Mouse (Mus musculus): ENCODE data around the gene Gm4779. TPM values are rescaled to one million over a fixed set of nuclear protein-coding genes. Genes with fewer than 3 reads are reported as not detected.

The Gm4779 gene
- polyA plus RNA-seq, 2 experiments: 0.06 TPM

- Histone ChIP-seq H3K4me1 (replicated peaks; ENCODE audit: control insufficient read depth in 2 of 2, insufficient read depth in 2 of 2, low read length in 1 of 2) (no peaks in the 10 kb centered on the region), H3K4me2 (ENCODE audit: low read depth) (no peak overlapping the region), H3K9ac (replicated peaks) (no peak overlapping the region), H3K27ac (no peak overlapping the region), H3K9me3 (ENCODE audit: control insufficient read depth, low read length) (no peaks in the 10 kb centered on the region), H3K4me3 (ENCODE audit: insufficient read depth in 1 of 2, low read depth in 2 of 2, low read length in 2 of 2) (no peak overlapping the region), H3K27me3 (ENCODE audit: control insufficient read depth, insufficient read depth, low read length) (no peaks in the 10 kb centered on the region; the same call in 1 of the 2 replicates), H3K36me3 (replicated peaks; ENCODE audit: control insufficient read depth, insufficient read depth, low read depth) (no peaks in the 10 kb centered on the region)
- TF ChIP-seq EP300 (IDR thresholded peaks at IDR 0.05; ENCODE audit: low read depth) (no peak), CTCF (IDR thresholded peaks at IDR 0.05; ENCODE audit: low read depth) (no peak)
- WGBS (ENCODE audit: insufficient replicate concordance): 27% methylated on average over 6 of the region's 6 CpGs
- no peak for ATAC-seq (ENCODE audit: insufficient read depth)
- no peak for DNase-seq (ENCODE audit: low read depth in 3 of 3, low spot score in 3 of 3)
These were observed 53.7 kb downstream of the Gm4779 start for GRCm38 (mm10) chrX:101740335-101741063.

Other genes starting within 250 kb of the Gm4779 start
- 42.8 and 54.2 TPM in 2 replicates for gene Ogt, start 154.4 kb downstream of the Gm4779 start, polyA plus RNA-seq (2012; rRNA removed)
- 49.8 and 57.2 TPM in 2 replicates for gene Ogt, start 154.4 kb downstream of the Gm4779 start, polyA plus RNA-seq (2014; fragmentation: Nextera tagmentation; extraction: Ambion mirVana)
- 0.20 and 0.26 TPM in 2 replicates for gene Cxcr3, start 60.2 kb downstream of the Gm4779 start, polyA plus RNA-seq (2012; rRNA removed)
- 0.20 and 0.28 TPM in 2 replicates for gene Cxcr3, start 60.2 kb downstream of the Gm4779 start, polyA plus RNA-seq (2014; fragmentation: Nextera tagmentation; extraction: Ambion mirVana)
- gene 8030474K03Rik, start 233 bp upstream of the Gm4779 start, polyA plus RNA-seq (2012; rRNA removed): 0.02 and 0.05 TPM in 2 replicates
- gene 8030474K03Rik, start 233 bp upstream of the Gm4779 start, polyA plus RNA-seq (2014; fragmentation: Nextera tagmentation; extraction: Ambion mirVana): not detected in 2 replicates
- 0.27 and 0.39 TPM in 2 replicates for gene Nhsl2, start 55.0 kb upstream of the Gm4779 start, polyA plus RNA-seq (2012; rRNA removed)
- gene Nhsl2, start 55.0 kb upstream of the Gm4779 start, polyA plus RNA-seq (2014; fragmentation: Nextera tagmentation; extraction: Ambion mirVana): 1.1 and 1.3 TPM in 2 replicates

All from liver, embryonic 14.5 days (tissue).